Mouse (Mus musculus): ENCODE data around the gene Cpxm2. TPM values are rescaled to one million over a fixed set of nuclear protein-coding genes. Genes with fewer than 3 reads are reported as not detected.

The Cpxm2 gene
- polyA plus RNA-seq, 1 experiment from 2014 or later: 0.79 TPM

- H3K27me3 ChIP-seq (ENCODE audit: control insufficient read depth, insufficient read depth, low read length): no peaks in the 10 kb centered on the region
- no peak overlapping the region for H3K9ac ChIP-seq (replicated peaks; ENCODE audit: low read depth, low read length)
- no peak overlapping the region for H3K4me3 ChIP-seq (ENCODE audit: low read depth, low read length)
- no peaks in the 10 kb centered on the region for H3K36me3 ChIP-seq (ENCODE audit: control insufficient read depth, insufficient read depth, low read length)
- ATAC-seq (ENCODE audit: low read depth): no peak
- H3K4me2 ChIP-seq (ENCODE audit: low read depth, low read length): no peak overlapping the region
- WGBS: 61% methylated on average over 3 of the region's 3 CpGs
- H3K9me3 ChIP-seq (ENCODE audit: control insufficient read depth, low read length): no peaks in the 10 kb centered on the region
- peaks cover 3% of the 10 kb centered on the region; the same call in 1 of the 2 replicates for H3K4me1 ChIP-seq (ENCODE audit: control insufficient read depth, insufficient read depth, low read length)
- peak overlapping the region; percentile 17; the same call in 1 of the 2 replicates for H3K27ac ChIP-seq (ENCODE audit: low read depth, low read length)
These were observed 7.7 kb upstream of the Cpxm2 start for GRCm38 (mm10) chr7:132162254-132162653.

DNA sequence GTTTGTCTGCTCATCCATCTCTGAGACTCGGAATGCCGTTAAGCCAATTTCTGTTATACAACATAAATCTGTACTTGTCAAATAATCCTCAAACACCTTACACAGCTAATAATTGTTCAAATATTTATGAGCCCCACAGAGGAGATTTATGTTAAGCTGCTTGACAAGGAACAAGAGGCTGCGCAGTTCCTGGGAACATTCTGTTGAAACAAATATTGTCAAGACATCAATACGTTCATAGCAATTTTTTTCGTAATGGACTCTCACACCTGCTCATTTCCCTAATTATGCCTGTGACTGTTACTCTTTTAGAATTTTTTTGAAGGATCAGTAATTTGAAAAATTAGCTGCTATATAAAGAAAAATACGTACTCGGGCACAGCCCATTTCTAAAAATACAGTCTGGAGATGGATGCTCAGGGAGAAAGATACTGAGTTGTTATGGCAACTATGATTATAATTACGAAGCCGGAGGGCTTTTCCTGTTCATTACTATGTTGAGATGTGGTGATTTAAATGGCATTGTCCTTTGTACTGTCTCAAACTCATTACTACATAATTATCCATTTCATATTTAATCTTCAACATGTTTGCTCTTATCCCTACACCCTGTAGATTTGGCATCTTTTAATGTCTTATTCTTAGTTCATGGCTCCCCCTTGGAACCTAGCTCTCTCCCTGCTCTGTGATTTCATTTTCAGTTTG, 3.9 kb upstream of the Cpxm2 start:
- Histone ChIP-seq H3K4me2 (ENCODE audit: low read depth, low read length) (no peak overlapping the region; the same call in 1 of the 2 replicates), H3K36me3 (ENCODE audit: control insufficient read depth, insufficient read depth, low read length) (no peaks in the 10 kb centered on the region), H3K9me3 (ENCODE audit: control insufficient read depth, low read length) (no peaks in the 10 kb centered on the region), H3K27ac (ENCODE audit: low read depth, low read length) (peak overlapping the region; percentile 64), H3K4me3 (ENCODE audit: low read depth, low read length) (no peak overlapping the region), H3K9ac (replicated peaks; ENCODE audit: low read depth, low read length) (no peak overlapping the region), H3K27me3 (ENCODE audit: control insufficient read depth, insufficient read depth, low read length) (peaks cover 12% of the 10 kb centered on the region; the same call in 1 of the 2 replicates), H3K4me1 (ENCODE audit: control insufficient read depth, insufficient read depth, low read length) (peaks cover 17% of the 10 kb centered on the region)
- 47% methylated on average over 9 of the region's 9 CpGs for WGBS
- peak; percentile 59 for ATAC-seq (ENCODE audit: low read depth)

DNA sequence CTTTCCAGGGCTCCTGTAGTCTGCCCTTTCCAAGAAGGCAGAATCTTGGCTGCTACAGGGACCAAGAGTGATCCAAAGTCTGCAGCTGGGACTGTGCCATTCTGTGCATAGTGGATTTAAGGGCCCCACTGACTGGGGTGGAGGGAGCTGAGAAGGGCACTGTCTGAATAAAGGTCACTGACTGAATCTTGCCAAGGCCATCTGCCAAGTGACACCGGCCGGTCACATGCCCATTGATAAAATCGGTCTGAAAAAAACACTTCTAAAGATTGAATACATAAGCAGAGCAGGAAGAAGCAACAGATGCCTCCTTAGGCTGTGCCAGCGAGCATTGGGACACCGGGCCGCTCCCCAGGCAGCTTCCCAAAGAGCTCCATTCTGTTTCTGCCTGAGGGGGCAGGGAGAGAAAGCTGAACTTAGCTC, 803 bp downstream of the Cpxm2 start:
- Histone ChIP-seq H3K9ac (replicated peaks; ENCODE audit: low read depth, low read length) (no peak overlapping the region), H3K4me1 (ENCODE audit: control insufficient read depth, insufficient read depth, low read length) (peaks cover 14% of the 10 kb centered on the region), H3K27me3 (ENCODE audit: control insufficient read depth, insufficient read depth, low read length) (peaks cover 12% of the 10 kb centered on the region; the same call in 1 of the 2 replicates), H3K4me3 (ENCODE audit: low read depth, low read length) (no peak overlapping the region), H3K27ac (ENCODE audit: low read depth, low read length) (no peak overlapping the region), H3K9me3 (ENCODE audit: control insufficient read depth, low read length) (no peaks in the 10 kb centered on the region), H3K36me3 (ENCODE audit: control insufficient read depth, insufficient read depth, low read length) (no peaks in the 10 kb centered on the region), H3K4me2 (ENCODE audit: low read depth, low read length) (peak overlapping the region; percentile 45)
- no peak for ATAC-seq (ENCODE audit: low read depth)
- 23% methylated on average over 6 of the region's 6 CpGs for WGBS

DNA sequence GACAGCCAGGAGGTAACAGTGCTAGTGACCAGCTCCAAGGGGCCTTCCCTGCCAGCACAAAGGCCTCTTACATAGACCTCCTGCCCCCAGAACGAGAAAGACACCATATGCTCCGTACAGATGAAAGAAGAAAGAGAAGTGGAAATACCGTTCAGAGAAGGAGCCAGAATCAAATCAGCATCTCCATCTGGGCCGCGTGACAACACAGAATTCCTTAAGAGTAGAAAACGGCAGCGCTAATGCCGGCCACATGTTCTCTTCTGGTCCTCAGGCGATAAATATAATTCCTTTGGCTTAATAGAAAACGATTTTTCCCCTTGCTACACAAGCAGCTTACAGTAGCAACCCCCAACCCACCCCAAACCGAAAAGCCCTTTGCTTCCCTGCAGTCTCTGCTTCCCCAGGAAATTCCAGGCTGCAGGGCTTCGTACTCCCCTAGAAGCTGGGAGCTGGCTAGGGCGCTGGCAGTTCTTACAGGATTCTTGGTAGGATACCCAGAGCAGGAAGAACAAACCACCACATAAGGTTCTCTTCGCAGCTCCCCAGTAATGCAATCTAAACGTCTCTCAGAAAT, 9.2 kb downstream of the Cpxm2 start:
- no peak for ATAC-seq (ENCODE audit: low read depth)
- Histone ChIP-seq H3K4me3 (ENCODE audit: low read depth, low read length) (no peak overlapping the region), H3K4me2 (ENCODE audit: low read depth, low read length) (no peak overlapping the region), H3K36me3 (ENCODE audit: control insufficient read depth, insufficient read depth, low read length) (no peaks in the 10 kb centered on the region), H3K9me3 (ENCODE audit: control insufficient read depth, low read length) (no peaks in the 10 kb centered on the region), H3K27me3 (ENCODE audit: control insufficient read depth, insufficient read depth, low read length) (no peaks in the 10 kb centered on the region), H3K4me1 (ENCODE audit: control insufficient read depth, insufficient read depth, low read length) (no peaks in the 10 kb centered on the region), H3K9ac (replicated peaks; ENCODE audit: low read depth, low read length) (no peak overlapping the region), H3K27ac (ENCODE audit: low read depth, low read length) (no peak overlapping the region)
- 81% methylated on average over 15 of the region's 15 CpGs for WGBS

DNA sequence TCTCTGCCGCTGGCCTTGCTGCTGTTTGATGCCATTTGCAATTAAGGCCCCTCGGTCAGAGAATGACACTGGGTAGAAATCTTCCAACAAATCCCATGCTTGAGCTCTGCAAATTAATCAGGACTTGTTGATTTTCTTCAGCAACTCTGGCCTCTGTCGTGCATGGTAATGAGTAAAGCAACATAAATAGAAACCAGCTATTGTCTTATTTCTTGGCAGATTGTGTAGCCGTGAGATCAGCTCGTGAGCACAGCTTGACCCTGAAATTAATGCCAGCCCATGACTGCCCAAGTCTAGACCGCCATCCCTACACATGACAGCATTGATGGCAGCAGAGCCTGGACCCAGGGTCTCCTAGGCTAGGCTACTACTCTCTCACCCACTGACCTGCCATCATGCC, 25.9 kb downstream of the Cpxm2 start:
- no peak overlapping the region for H3K27ac ChIP-seq (ENCODE audit: low read depth, low read length)
- no peak for ATAC-seq (ENCODE audit: low read depth)

GRCm38 (mm10) chr7:132124948-132125347, 29.6 kb downstream of the Cpxm2 start:
- no peak overlapping the region for H3K27ac ChIP-seq (ENCODE audit: low read depth, low read length)
- no peaks in the 10 kb centered on the region for H3K27me3 ChIP-seq (ENCODE audit: control insufficient read depth, insufficient read depth, low read length)
- no peak overlapping the region for H3K4me2 ChIP-seq (ENCODE audit: low read depth, low read length)
- WGBS: 59% methylated on average over 7 of the region's 7 CpGs
- no peak overlapping the region for H3K4me3 ChIP-seq (ENCODE audit: low read depth, low read length)
- no peak overlapping the region for H3K9ac ChIP-seq (replicated peaks; ENCODE audit: low read depth, low read length)
- H3K4me1 ChIP-seq (ENCODE audit: control insufficient read depth, insufficient read depth, low read length): no peaks in the 10 kb centered on the region
- no peaks in the 10 kb centered on the region for H3K9me3 ChIP-seq (ENCODE audit: control insufficient read depth, low read length)
- no peaks in the 10 kb centered on the region for H3K36me3 ChIP-seq (ENCODE audit: control insufficient read depth, insufficient read depth, low read length)
- no peak for ATAC-seq (ENCODE audit: low read depth)

More for the DNA sequence above, 25.9 kb downstream of the Cpxm2 start:
- Histone ChIP-seq H3K4me1 (ENCODE audit: control insufficient read depth, insufficient read depth, low read length) (no peaks in the 10 kb centered on the region), H3K27me3 (ENCODE audit: control insufficient read depth, insufficient read depth, low read length) (no peaks in the 10 kb centered on the region), H3K4me2 (ENCODE audit: low read depth, low read length) (no peak overlapping the region), H3K36me3 (ENCODE audit: control insufficient read depth, insufficient read depth, low read length) (no peaks in the 10 kb centered on the region), H3K4me3 (ENCODE audit: low read depth, low read length) (no peak overlapping the region), H3K9ac (replicated peaks; ENCODE audit: low read depth, low read length) (no peak overlapping the region), H3K9me3 (ENCODE audit: control insufficient read depth, low read length) (no peaks in the 10 kb centered on the region)
- WGBS: 67% methylated on average over 6 of the region's 6 CpGs

DNA sequence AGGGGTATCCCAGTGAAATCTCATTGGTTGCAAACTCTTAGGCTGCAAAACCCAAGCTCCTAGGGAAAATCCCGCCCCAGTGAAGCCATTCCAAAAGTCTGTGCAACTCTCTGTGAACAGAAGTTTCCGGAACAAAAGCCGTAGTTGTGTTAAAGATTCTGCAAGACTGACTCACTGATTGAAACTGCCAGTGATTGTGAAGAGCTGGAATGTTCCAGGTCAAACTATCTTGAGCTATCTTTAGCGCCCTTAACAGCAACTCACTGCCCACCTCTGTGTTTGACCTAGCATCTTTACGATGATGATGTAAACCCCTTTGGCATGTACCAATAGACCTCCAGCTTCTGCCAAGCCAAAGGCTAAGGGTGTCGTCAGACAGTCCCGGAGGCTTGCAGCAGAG, 31.3 kb downstream of the Cpxm2 start:
- H3K9ac ChIP-seq (replicated peaks; ENCODE audit: low read depth, low read length): no peak overlapping the region
- no peak for ATAC-seq (ENCODE audit: low read depth)
- H3K4me1 ChIP-seq (ENCODE audit: control insufficient read depth, insufficient read depth, low read length): no peaks in the 10 kb centered on the region
- no peaks in the 10 kb centered on the region for H3K36me3 ChIP-seq (ENCODE audit: control insufficient read depth, insufficient read depth, low read length)
- no peak overlapping the region for H3K4me2 ChIP-seq (ENCODE audit: low read depth, low read length)
- H3K4me3 ChIP-seq (ENCODE audit: low read depth, low read length): no peak overlapping the region
- H3K27ac ChIP-seq (ENCODE audit: low read depth, low read length): no peak overlapping the region
- H3K9me3 ChIP-seq (ENCODE audit: control insufficient read depth, low read length): no peaks in the 10 kb centered on the region
- no peaks in the 10 kb centered on the region for H3K27me3 ChIP-seq (ENCODE audit: control insufficient read depth, insufficient read depth, low read length)
- 88% methylated on average over 7 of the region's 7 CpGs for WGBS

- H3K9ac ChIP-seq (replicated peaks; ENCODE audit: low read depth, low read length): no peak overlapping the region
These were observed 34.7 kb downstream of the Cpxm2 start for GRCm38 (mm10) chr7:132119817-132120216.

GRCm38 (mm10) chr7:132111770-132112169, 42.8 kb downstream of the Cpxm2 start:
- Histone ChIP-seq H3K4me2 (ENCODE audit: low read depth, low read length) (no peak overlapping the region), H3K36me3 (ENCODE audit: control insufficient read depth, insufficient read depth, low read length) (no peaks in the 10 kb centered on the region), H3K27ac (ENCODE audit: low read depth, low read length) (no peak overlapping the region), H3K4me3 (ENCODE audit: low read depth, low read length) (no peak overlapping the region), H3K9ac (replicated peaks; ENCODE audit: low read depth, low read length) (no peak overlapping the region), H3K4me1 (ENCODE audit: control insufficient read depth, insufficient read depth, low read length) (no peaks in the 10 kb centered on the region; the same call in 1 of the 2 replicates), H3K27me3 (ENCODE audit: control insufficient read depth, insufficient read depth, low read length) (no peaks in the 10 kb centered on the region), H3K9me3 (ENCODE audit: control insufficient read depth, low read length) (no peaks in the 10 kb centered on the region)
- ATAC-seq (ENCODE audit: low read depth): no peak
- 64% methylated on average over 5 of the region's 5 CpGs for WGBS

More at GRCm38 (mm10) chr7:132119817-132120216, 34.7 kb downstream of the Cpxm2 start:
- H3K4me3 ChIP-seq (ENCODE audit: low read depth, low read length): no peak overlapping the region
- peaks cover 3% of the 10 kb centered on the region; the same call in 1 of the 2 replicates for H3K4me1 ChIP-seq (ENCODE audit: control insufficient read depth, insufficient read depth, low read length)
- WGBS: 90% methylated on average over 4 of the region's 4 CpGs
- no peaks in the 10 kb centered on the region for H3K9me3 ChIP-seq (ENCODE audit: control insufficient read depth, low read length)
- no peak overlapping the region for H3K4me2 ChIP-seq (ENCODE audit: low read depth, low read length)
- no peak for ATAC-seq (ENCODE audit: low read depth)
- no peaks in the 10 kb centered on the region for H3K27me3 ChIP-seq (ENCODE audit: control insufficient read depth, insufficient read depth, low read length)
- no peak overlapping the region for H3K27ac ChIP-seq (ENCODE audit: low read depth, low read length)
- no peaks in the 10 kb centered on the region for H3K36me3 ChIP-seq (ENCODE audit: control insufficient read depth, insufficient read depth, low read length)
